Mouse (Mus musculus) midbrain, embryonic 15.5 days (tissue): ENCODE data around the gene C1ra. TPM values are rescaled to one million over a fixed set of nuclear protein-coding genes. Genes with fewer than 3 reads are reported as not detected.
"Not testable (repeated sequence)": the region's sequence is repeated elsewhere in the genome, so short reads cannot be mapped to it uniquely, and the experiment has no call there.

Experiments used
- ATAC-seq: fragments of 200-750 bp; cut with Nextera tagmentation; replicated peaks from 2 replicates; pipeline ENCODE4 v1.8.0; 2017; ENCODE audit warnings: moderate TSS enrichment
- H3K27ac ChIP-seq: fragments of 300-500 bp; sonication (generic); 2 replicates; pipeline ENCODE4 v1.5.1; 2015; ENCODE audit warnings: mild to moderate bottlenecking, inconsistent platforms
- H3K27me3 ChIP-seq: fragments of 300-500 bp; sonication (generic); replicated peaks from 2 replicates; pipeline ENCODE4 v1.6.1; 2015; ENCODE audit warnings: inconsistent platforms
- H3K36me3 ChIP-seq: fragments of 300-500 bp; sonication (generic); replicated peaks from 2 replicates; pipeline ENCODE4 v1.6.1; 2015; ENCODE audit warnings: inconsistent platforms
- H3K4me1 ChIP-seq: fragments of 300-500 bp; sonication (generic); 2 replicates; pipeline ENCODE4 v1.6.1; 2015; ENCODE audit warnings: inconsistent platforms
- H3K4me2 ChIP-seq: fragments of 300-500 bp; sonication (generic); 2 replicates; pipeline ENCODE4 v1.6.1; 2015; ENCODE audit warnings: inconsistent platforms, mild to moderate bottlenecking, moderate library complexity
- H3K4me3 ChIP-seq: fragments of 300-500 bp; sonication (generic); 2 replicates; pipeline ENCODE4 v1.5.1; 2015; ENCODE audit warnings: mild to moderate bottlenecking, inconsistent platforms
- H3K9ac ChIP-seq: fragments of 300-500 bp; sonication (generic); 2 replicates; pipeline ENCODE4 v1.6.1; 2015; ENCODE audit warnings: mild to moderate bottlenecking, inconsistent platforms
- H3K9me3 ChIP-seq: fragments of 300-500 bp; sonication (generic); 2 replicates; pipeline ENCODE4 v1.6.1; 2016; ENCODE audit warnings: inconsistent platforms
- WGBS: fragments of 180-500 bp; shearing (Covaris S2); methylation state at CpG from one replicate; pipeline ENCODE4 v1.1.7; 2015; ENCODE audit warnings: mixed read lengths; 5-methylcytosine and 5-hydroxymethylcytosine counted together
- polyA plus RNA-seq: library from polyadenylated mRNA; unstranded; fragments of >200 nt; fragmentation: Nextera tagmentation; extraction: Ambion mirVana; gene quantifications from 2 replicates; pipeline ENCODE4 v1.2.1, GENCODE M21; 2015

Gene C1ra
- polyA plus RNA-seq, 1 experiment from 2014 or later = 0.28 TPM

DNA sequence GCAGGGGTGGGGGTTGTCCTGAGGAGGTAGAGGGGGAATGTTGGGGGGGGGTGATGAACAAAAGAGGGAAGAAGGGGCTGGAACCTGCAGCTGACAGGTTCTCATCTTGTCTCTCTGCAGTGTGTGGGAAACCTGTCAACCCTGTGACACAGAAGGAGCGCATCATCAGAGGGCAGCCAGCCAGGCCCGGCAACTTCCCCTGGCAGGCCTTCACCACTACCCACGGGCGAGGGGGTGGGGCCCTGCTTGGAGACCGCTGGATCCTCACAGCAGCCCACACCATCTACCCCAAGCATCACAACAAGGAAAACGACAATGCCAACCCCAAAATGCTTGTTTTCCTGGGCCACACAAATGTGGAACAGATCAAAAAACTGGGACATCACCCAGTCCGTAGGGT lies 9.9 kb downstream of the C1ra start:
- not testable (repeated sequence) for ATAC-seq, H3K9me3 ChIP-seq, H3K9ac ChIP-seq, H3K36me3 ChIP-seq, H3K27ac ChIP-seq, H3K4me1 ChIP-seq, H3K4me3 ChIP-seq, H3K27me3 ChIP-seq, H3K4me2 ChIP-seq
- 74% methylated on average over 7 of the region's 7 CpGs for WGBS

DNA sequence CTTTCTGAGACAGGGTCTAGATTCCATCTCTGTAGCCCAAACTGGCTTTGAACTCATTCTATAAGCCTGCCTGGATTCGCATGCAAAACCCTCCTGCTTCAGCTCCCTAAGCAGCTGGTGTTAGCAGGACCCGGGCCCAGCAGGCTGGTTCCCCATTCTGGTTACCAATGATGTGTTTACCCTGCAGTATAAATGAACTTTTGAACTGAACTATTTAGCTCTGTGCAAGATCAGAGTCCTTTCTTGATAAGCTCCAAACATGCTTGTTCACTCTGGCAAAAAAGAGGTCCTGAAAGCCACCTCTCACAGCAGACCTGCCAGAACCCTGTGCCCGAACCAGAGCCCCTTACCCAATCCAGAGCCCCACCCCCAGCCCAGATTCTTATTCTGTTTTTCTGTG lies 15.7 kb downstream of the C1ra start:
- 74% methylated on average over 3 of the region's 3 CpGs for whole genome bisulfite sequencing
- no peaks in the 10 kb centered on the region for H3K9me3 ChIP-seq
- H3K36me3 ChIP-seq = no peaks in the 10 kb centered on the region
- no peak overlapping the region for H3K27ac ChIP-seq
- H3K9ac ChIP-seq = no peak overlapping the region
- no peak for ATAC-seq
- no peak overlapping the region for H3K4me3 ChIP-seq
- no peak overlapping the region for H3K4me2 ChIP-seq
- H3K27me3 ChIP-seq = no peaks in the 10 kb centered on the region
- no peaks in the 10 kb centered on the region for H3K4me1 ChIP-seq

DNA sequence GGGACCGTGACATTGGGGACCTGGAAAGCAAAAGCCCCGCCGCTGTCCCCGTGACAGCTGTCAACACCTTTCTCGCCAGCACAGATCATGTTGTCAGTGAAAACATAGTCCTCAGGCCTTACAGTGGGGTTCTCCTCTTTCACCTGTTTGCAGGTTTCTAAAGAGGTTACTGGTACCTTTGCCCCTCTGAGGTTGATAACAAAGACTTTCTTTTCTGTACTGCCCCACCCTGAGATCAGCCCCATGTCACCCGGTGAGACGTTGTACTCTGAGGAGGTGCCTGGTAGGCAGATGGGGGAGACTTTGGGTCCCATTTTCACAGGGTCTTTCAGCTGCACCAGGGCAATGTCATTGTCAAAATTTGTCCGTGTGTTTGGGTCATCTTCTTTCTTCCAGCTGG lies 18.9 kb downstream of the C1ra start:
- Histone ChIP-seq H3K9me3 (no peaks in the 10 kb centered on the region), H3K4me3 (no peak overlapping the region), H3K36me3 (no peaks in the 10 kb centered on the region), H3K4me1 (no peaks in the 10 kb centered on the region), H3K27me3 (no peaks in the 10 kb centered on the region), H3K27ac (no peak overlapping the region), H3K9ac (no peak overlapping the region), H3K4me2 (no peak overlapping the region)
- no peak for ATAC-seq
- WGBS = 90% methylated on average over 8 of the region's 8 CpGs

DNA sequence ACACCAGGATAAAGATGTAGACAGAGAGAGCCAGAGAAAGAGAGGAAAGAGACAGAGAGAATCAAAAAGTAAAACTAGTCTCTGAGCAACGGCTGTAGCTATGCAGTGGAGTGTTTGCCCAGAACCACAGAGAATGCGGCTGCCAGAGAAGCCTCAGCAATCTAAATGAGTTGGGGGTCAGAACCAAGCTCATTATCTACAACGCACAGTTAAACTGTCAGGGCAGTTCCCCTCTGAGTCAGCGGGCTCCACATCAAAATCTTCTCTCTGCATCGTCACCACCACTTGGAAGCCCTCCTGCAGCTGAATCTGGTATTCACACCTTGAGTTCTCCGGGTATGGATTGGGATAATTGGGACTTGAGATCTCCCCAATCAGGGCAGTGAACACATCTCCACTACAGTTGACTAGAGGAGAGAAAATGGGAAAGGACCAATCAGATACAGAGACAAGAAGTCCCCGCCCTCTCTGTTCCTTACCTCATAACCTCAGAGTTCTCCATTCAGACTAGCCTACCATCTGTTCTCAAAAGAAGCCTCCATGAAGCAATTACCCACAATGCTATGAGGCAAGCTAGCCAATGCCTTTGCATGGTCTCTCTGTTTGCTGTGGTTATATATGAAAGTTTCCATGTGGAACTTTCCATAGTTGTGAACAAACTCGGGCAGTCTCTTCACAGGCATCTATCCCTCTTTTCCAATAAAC lies 24.1 kb downstream of the C1ra start:
- not testable (repeated sequence) for H3K4me3 ChIP-seq, H3K4me2 ChIP-seq, H3K9ac ChIP-seq, H3K4me1 ChIP-seq, H3K27ac ChIP-seq, ATAC-seq, H3K9me3 ChIP-seq, H3K27me3 ChIP-seq, H3K36me3 ChIP-seq
- 83% methylated on average over 8 of the region's 8 CpGs for WGBS

DNA sequence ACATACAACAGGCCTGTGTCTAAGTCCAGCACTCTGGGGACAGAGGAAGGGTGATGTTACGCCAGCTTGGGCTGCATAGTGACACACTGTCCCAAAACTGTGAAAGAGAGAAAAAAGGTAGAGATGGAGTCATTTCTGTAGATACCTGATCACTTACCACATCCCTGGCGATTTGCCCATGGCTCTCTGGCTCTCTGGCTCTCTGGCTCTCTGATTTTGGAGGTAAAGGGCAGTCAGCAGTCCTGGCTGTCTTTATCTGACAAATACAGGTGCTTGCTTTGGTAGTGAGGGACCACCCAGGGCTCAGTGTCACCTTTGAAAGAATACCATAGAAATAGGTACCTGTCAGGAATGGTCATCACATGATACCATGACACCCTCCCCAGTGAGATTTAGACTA lies 29.0 kb downstream of the C1ra start:
- H3K4me1 ChIP-seq, H3K27me3 ChIP-seq, H3K27ac ChIP-seq, H3K36me3 ChIP-seq, H3K4me3 ChIP-seq, H3K9ac ChIP-seq, ATAC-seq, H3K4me2 ChIP-seq, H3K9me3 ChIP-seq: not testable (repeated sequence)
- 87% methylated on average over 2 of the region's 2 CpGs for WGBS

DNA sequence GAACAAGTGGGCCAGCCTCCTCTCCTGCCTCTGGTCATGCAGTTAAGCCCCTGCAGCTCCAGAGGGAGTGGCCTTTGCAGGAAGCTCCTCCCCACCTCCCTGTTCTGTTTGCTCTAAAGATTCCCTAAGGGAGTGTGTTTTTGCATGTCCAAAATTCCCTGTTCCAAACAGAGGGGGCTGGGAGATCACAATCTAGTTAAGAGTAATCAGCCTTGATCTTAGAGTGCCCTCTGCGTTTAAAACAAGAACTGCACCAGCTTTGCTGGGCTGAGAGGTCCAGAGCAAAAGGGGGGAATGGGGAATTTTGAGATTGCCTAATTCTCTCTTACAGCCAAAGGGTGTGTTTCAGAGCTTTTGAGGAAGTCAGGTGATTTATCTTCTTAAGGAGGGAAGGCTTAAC lies 30.1 kb downstream of the C1ra start, which contains the start of gene C1s1:
TSS of gene C1s1 (minus strand) at position 76 of the 400 bp plus-strand sequence.
- not testable (repeated sequence) for H3K27ac ChIP-seq, H3K4me3 ChIP-seq, H3K4me1 ChIP-seq, ATAC-seq, H3K4me2 ChIP-seq, H3K9me3 ChIP-seq, H3K9ac ChIP-seq, H3K27me3 ChIP-seq, H3K36me3 ChIP-seq
- WGBS = 3% methylated on average over 1 of the region's 1 CpGs

DNA sequence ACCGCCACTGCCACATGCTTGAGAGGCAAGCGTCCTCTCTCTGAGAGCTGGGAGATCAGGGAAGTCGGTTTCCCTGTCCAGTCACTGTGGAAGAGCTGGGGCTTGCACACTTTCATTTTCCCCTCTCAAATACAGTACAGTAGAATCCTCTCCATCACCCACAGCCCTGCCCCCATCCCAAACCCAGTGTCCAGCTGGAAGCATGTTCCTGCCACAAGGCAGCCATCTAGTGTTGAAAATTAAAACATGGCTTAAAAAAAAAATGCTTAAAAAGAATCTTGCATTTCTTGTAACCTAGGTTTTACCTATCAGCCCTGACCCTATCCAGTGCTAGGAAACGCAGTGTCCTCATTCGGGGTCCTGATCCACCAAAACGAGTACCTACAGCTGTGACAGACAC lies 32.3 kb downstream of the C1ra start:
- Histone ChIP-seq H3K9ac (no peak overlapping the region), H3K4me1 (no peaks in the 10 kb centered on the region), H3K9me3 (no peaks in the 10 kb centered on the region), H3K27me3 (no peaks in the 10 kb centered on the region), H3K4me3 (no peak overlapping the region), H3K36me3 (no peaks in the 10 kb centered on the region), H3K4me2 (no peak overlapping the region), H3K27ac (no peak overlapping the region)
- WGBS = 91% methylated on average over 6 of the region's 6 CpGs
- no peak for ATAC-seq

DNA sequence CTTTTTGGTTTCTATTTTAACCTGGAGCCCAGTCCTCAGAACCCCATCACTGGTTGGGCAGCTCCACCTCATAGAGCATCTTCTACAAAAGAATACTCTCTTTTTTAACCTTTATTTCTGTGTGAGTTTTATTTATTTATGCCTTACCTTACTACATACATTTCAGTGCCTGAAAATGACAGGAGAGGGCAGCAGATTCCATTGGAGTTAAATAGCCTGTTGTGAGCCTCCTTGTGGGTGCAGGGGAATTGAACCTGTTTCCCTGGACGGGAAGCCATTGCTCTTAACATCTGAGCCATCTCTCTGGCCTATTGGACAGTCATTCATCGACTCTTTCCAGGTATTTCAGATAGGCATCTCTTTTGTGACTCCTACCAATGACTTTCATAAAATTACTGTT lies 33.2 kb downstream of the C1ra start:
- H3K9ac ChIP-seq = no peak overlapping the region
- WGBS = 87% methylated on average over 2 of the region's 2 CpGs

DNA sequence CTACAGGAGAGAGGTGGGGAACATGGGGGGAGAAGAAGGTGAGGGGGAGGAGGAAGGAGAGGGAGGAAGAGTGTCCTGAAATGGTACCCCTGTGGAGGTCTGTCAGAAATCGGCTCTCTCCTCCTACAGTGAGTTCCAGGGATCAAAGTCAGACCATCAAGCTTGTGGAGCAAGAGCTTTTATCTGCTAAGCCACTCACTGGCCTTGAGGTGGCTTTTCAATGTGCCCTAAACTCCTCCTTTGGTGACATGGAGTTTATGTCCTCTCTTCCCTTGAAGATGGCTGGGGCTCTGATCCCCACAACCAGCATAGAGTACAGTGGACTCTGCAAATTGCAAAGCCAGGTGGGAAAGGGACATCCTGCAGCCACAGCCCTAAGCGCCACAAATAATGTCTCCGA lies 35.8 kb downstream of the C1ra start:
- H3K9ac ChIP-seq, ATAC-seq, H3K36me3 ChIP-seq, H3K4me3 ChIP-seq, H3K9me3 ChIP-seq, H3K4me1 ChIP-seq, H3K27me3 ChIP-seq, H3K27ac ChIP-seq, H3K4me2 ChIP-seq: not testable (repeated sequence)
- 87% methylated on average over 3 of the region's 3 CpGs for WGBS

More for the DNA sequence above, 33.2 kb downstream of the C1ra start:
- ATAC-seq = no peak
- Histone ChIP-seq H3K4me2 (no peak overlapping the region), H3K4me3 (no peak overlapping the region), H3K27me3 (no peaks in the 10 kb centered on the region), H3K27ac (no peak overlapping the region), H3K36me3 (no peaks in the 10 kb centered on the region), H3K9me3 (no peaks in the 10 kb centered on the region), H3K4me1 (no peaks in the 10 kb centered on the region)

DNA sequence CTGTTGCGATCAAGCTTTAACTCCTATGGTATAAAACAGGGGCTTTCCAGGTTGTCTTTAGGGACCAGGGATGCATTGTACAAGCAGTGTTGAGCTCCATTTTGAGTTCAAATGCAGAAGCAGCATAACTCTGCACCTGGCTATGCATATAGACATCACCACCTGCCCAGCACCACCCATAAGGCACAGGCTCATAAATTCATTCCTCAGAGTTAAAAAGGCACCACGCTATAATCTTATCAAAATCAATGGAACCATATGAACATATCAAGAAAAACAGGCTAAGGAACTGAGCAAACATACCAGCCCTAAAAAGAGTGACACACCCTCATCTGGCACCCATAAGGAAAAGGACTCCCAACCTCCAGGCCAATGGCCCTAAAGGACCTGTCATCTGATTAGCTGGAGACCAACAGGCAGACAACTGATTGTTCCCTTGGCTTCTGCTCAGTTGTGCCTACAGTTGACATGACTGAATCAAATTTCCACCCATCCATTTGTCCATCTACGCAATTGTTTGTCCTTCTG lies 36.9 kb downstream of the C1ra start:
- Histone ChIP-seq H3K27me3 (no peaks in the 10 kb centered on the region), H3K4me1 (no peaks in the 10 kb centered on the region), H3K27ac (no peak overlapping the region), H3K4me2 (no peak overlapping the region), H3K9me3 (peaks cover 4% of the 10 kb centered on the region; the same call in 1 of the 2 replicates), H3K4me3 (no peak overlapping the region), H3K36me3 (no peaks in the 10 kb centered on the region), H3K9ac (no peak overlapping the region)
- ATAC-seq = no peak
- WGBS = 90% methylated on average over 3 of the region's 3 CpGs

DNA sequence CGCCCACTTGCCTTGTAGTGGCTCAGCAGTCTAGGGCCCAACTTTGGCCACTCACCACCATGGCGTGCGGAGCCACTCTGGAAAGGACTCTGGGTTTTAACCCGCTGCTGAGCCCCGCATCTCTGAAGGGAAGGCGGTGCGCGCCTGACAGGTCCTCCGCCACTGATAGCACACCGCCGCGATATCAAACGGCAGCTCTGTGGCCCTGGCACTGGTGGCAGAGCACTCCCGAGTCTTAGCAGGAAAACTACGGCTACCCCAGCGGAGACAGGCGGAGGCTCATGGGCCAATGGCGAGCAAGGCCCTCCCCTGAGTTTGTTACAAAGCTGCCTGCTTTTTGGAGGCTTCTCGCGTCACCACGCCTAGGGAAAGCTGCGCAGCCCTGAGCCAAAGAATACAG lies 40.6 kb downstream of the C1ra start:
- no peaks in the 10 kb centered on the region for H3K4me1 ChIP-seq
- no peak overlapping the region for H3K27ac ChIP-seq
- H3K9ac ChIP-seq = no peak overlapping the region
- ATAC-seq = no peak
- 74% methylated on average over 22 of the region's 22 CpGs for WGBS
- no peaks in the 10 kb centered on the region for H3K36me3 ChIP-seq
- H3K9me3 ChIP-seq = peaks cover 4% of the 10 kb centered on the region; the same call in 1 of the 2 replicates
- no peak overlapping the region for H3K4me3 ChIP-seq
- no peaks in the 10 kb centered on the region for H3K27me3 ChIP-seq
- no peak overlapping the region for H3K4me2 ChIP-seq

DNA sequence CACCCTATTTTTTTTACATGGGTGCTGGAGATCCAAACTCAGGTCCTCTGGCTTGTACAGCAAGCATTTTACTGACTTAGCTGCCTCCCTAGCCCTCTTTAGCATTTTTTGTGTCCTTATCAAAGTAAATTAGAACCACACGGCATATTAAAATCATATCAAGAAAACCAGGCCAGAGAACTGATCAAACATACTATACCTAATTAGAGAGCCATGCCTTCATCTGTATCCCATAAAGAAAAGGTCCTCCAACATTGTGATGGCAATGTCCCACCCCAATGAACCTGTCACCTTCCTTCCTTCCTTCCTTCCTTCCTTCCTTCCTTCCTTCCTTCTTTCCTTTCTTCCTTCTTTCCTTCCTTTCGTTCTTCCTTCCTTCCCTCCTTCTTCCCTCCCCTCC lies 43.8 kb downstream of the C1ra start:
- H3K4me1 ChIP-seq, H3K9me3 ChIP-seq, H3K36me3 ChIP-seq, H3K4me3 ChIP-seq, ATAC-seq, H3K27me3 ChIP-seq, H3K9ac ChIP-seq, H3K4me2 ChIP-seq, H3K27ac ChIP-seq: not testable (repeated sequence)
- 64% methylated on average over 2 of the region's 2 CpGs for WGBS

DNA sequence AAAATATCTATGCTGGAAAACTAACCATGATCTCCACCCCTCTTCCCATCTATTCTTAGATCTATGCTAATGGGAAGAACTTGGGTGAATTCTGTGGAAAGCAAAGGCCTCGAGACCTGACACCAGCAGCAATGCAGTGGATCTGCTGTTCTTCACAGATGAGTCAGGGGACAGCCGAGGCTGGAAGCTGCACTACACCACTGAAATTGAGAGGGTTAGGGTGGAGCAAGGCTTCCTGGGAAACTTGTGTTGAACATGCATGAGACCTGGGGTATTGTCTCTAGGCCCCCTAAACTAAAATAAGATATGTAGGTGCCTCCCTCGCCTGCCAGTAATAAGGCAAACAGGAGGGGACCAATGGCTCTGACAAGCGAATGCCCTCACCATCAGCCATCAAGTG lies 49.0 kb downstream of the C1ra start:
- not testable (repeated sequence) for H3K4me1 ChIP-seq, H3K9ac ChIP-seq, ATAC-seq

More for the DNA sequence above, 49.0 kb downstream of the C1ra start:
- not testable (repeated sequence) for H3K9me3 ChIP-seq, H3K36me3 ChIP-seq, H3K27me3 ChIP-seq, H3K27ac ChIP-seq, H3K4me3 ChIP-seq, H3K4me2 ChIP-seq
- WGBS = 87% methylated on average over 4 of the region's 4 CpGs
